Mouse (Mus musculus) gonadal fat pad, adult 2 months (tissue): ENCODE results near the gene Ehbp1l1. TPM values are rescaled to one million over a fixed set of nuclear protein-coding genes. Genes with fewer than 3 reads are reported as not detected.

Source experiments
- DNase-seq: peaks from one replicate; pipeline ENCODE4 v3.0.0-alpha.2; 2012; ENCODE audit warnings: low read depth
- polyA plus RNA-seq: library from polyadenylated mRNA; depleted of rRNA; stranded (reverse); fragments of >200 nt; gene quantifications from 2 replicates; pipeline ENCODE4 v1.2.3, GENCODE M21; 2012; rRNA removed

Ehbp1l1 gene
- 43.8 and 64.4 TPM in 2 replicates for polyA plus RNA-seq

- DNase-seq: no peak
Measured at GRCm38 (mm10) chr19:5725767-5726515, at the start of gene Ehbp1l1. TSS of gene Ehbp1l1 (minus strand) at chr19:5726317.

GRCm38 (mm10) chr19:5770925-5771860 lies 45.1 kb upstream of the Ehbp1l1 start, which contains the start of gene Scyl1:
TSS of gene Scyl1 (minus strand) at chr19:5771419.
- DNase-seq: no peak

GRCm38 (mm10) chr19:5770311-5770710 lies 44.2 kb upstream of the Ehbp1l1 start:
- no peak for DNase-seq

GRCm38 (mm10) chr19:5767271-5767670 lies 41.2 kb upstream of the Ehbp1l1 start:
- no peak for DNase-seq

GRCm38 (mm10) chr19:5763163-5763562 lies 37.0 kb upstream of the Ehbp1l1 start:
- no peak for DNase-seq

- DNase-seq: no peak
Measured at GRCm38 (mm10) chr19:5758878-5759403, 32.8 kb upstream of the Ehbp1l1 start.

GRCm38 (mm10) chr19:5756991-5757636 lies 31.0 kb upstream of the Ehbp1l1 start:
- DNase-seq: no peak

- no peak for DNase-seq
Measured at GRCm38 (mm10) chr19:5756321-5756985, 30.3 kb upstream of the Ehbp1l1 start.

- DNase-seq: no peak
Measured at GRCm38 (mm10) chr19:5751742-5752141, 25.6 kb upstream of the Ehbp1l1 start.

- no peak for DNase-seq
Measured at GRCm38 (mm10) chr19:5750951-5751350, 24.8 kb upstream of the Ehbp1l1 start.

GRCm38 (mm10) chr19:5749476-5749875 lies 23.4 kb upstream of the Ehbp1l1 start:
- no peak for DNase-seq

- DNase-seq: no peak
Measured at GRCm38 (mm10) chr19:5746907-5747363, 20.8 kb upstream of the Ehbp1l1 start.

GRCm38 (mm10) chr19:5745756-5746710 lies 19.9 kb upstream of the Ehbp1l1 start:
- DNase-seq: no peak

GRCm38 (mm10) chr19:5743576-5743975 lies 17.5 kb upstream of the Ehbp1l1 start:
- DNase-seq: no peak

- no peak for DNase-seq
Measured at GRCm38 (mm10) chr19:5742241-5742641, 16.1 kb upstream of the Ehbp1l1 start.

- DNase-seq: no peak
Measured at GRCm38 (mm10) chr19:5741641-5742240, 15.6 kb upstream of the Ehbp1l1 start.

- DNase-seq: no peak
Measured at GRCm38 (mm10) chr19:5740320-5741317, 14.5 kb upstream of the Ehbp1l1 start, which contains the start of gene Ltbp3. TSS of gene Ltbp3 (plus strand) at chr19:5740904.

GRCm38 (mm10) chr19:5739446-5739845 lies 13.3 kb upstream of the Ehbp1l1 start:
- no peak for DNase-seq
